Mouse (Mus musculus): ENCODE measurements around the gene Olfr945. TPM values are rescaled to one million over a fixed set of nuclear protein-coding genes. Genes with fewer than 3 reads are reported as not detected.

Gene Olfr945
- not detected for polyA plus RNA-seq (2014; fragmentation: Illumina TruSeq; extraction: RNeasy Lipid Tissue Mini Kit (QIAGEN cat#74804); ENCODE audit: low read depth, low replicate concordance)

GRCm38 (mm10) chr9:39276718-39277117 is at the start of gene Olfr945:
Gene Olfr945 (minus strand): TSS chr9:39276818.

GRCm38 (mm10) chr9:39325945-39326344 is 49.3 kb upstream of the Olfr945 start, which contains the start of gene Olfr948:
Gene Olfr948 (minus strand): TSS chr9:39326045.

GRCm38 (mm10) chr9:39249894-39250293 is 26.7 kb downstream of the Olfr945 start, which contains the start of gene Olfr1537:
Gene Olfr1537 (minus strand): TSS chr9:39249994.

Other genes with a start within 250 kb of the Olfr945 start
- not detected for gene Olfr937, start 211.9 kb downstream of the Olfr945 start, polyA plus RNA-seq (2014; fragmentation: Illumina TruSeq; extraction: RNeasy Lipid Tissue Mini Kit (QIAGEN cat#74804); ENCODE audit: low read depth, low replicate concordance)
- not detected for gene Olfr938, start 197.9 kb downstream of the Olfr945 start, polyA plus RNA-seq (2014; fragmentation: Illumina TruSeq; extraction: RNeasy Lipid Tissue Mini Kit (QIAGEN cat#74804); ENCODE audit: low read depth, low replicate concordance)
- not detected for gene Olfr27, start 148.7 kb downstream of the Olfr945 start, polyA plus RNA-seq (2014; fragmentation: Illumina TruSeq; extraction: RNeasy Lipid Tissue Mini Kit (QIAGEN cat#74804); ENCODE audit: low read depth, low replicate concordance)
- not detected for gene Olfr943, start 110.5 kb downstream of the Olfr945 start, polyA plus RNA-seq (2014; fragmentation: Illumina TruSeq; extraction: RNeasy Lipid Tissue Mini Kit (QIAGEN cat#74804); ENCODE audit: low read depth, low replicate concordance)
- not detected for gene Olfr944, start 74.9 kb downstream of the Olfr945 start, polyA plus RNA-seq (2014; fragmentation: Illumina TruSeq; extraction: RNeasy Lipid Tissue Mini Kit (QIAGEN cat#74804); ENCODE audit: low read depth, low replicate concordance)
- not detected for gene Olfr1537, start 26.8 kb downstream of the Olfr945 start, polyA plus RNA-seq (2014; fragmentation: Illumina TruSeq; extraction: RNeasy Lipid Tissue Mini Kit (QIAGEN cat#74804); ENCODE audit: low read depth, low replicate concordance)
- not detected for gene Olfr948, start 49.2 kb upstream of the Olfr945 start, polyA plus RNA-seq (2014; fragmentation: Illumina TruSeq; extraction: RNeasy Lipid Tissue Mini Kit (QIAGEN cat#74804); ENCODE audit: low read depth, low replicate concordance)
- not detected for gene Olfr951, start 110.6 kb upstream of the Olfr945 start, polyA plus RNA-seq (2014; fragmentation: Illumina TruSeq; extraction: RNeasy Lipid Tissue Mini Kit (QIAGEN cat#74804); ENCODE audit: low read depth, low replicate concordance)
- not detected for gene Olfr952, start 150.3 kb upstream of the Olfr945 start, polyA plus RNA-seq (2014; fragmentation: Illumina TruSeq; extraction: RNeasy Lipid Tissue Mini Kit (QIAGEN cat#74804); ENCODE audit: low read depth, low replicate concordance)
- gene Olfr954, start 179.9 kb upstream of the Olfr945 start, polyA plus RNA-seq (2014; fragmentation: Illumina TruSeq; extraction: RNeasy Lipid Tissue Mini Kit (QIAGEN cat#74804); ENCODE audit: low read depth, low replicate concordance), result not detected
- not detected for gene Olfr955, start 195.1 kb upstream of the Olfr945 start, polyA plus RNA-seq (2014; fragmentation: Illumina TruSeq; extraction: RNeasy Lipid Tissue Mini Kit (QIAGEN cat#74804); ENCODE audit: low read depth, low replicate concordance)
- gene Olfr44, start 217.2 kb upstream of the Olfr945 start, polyA plus RNA-seq (2014; fragmentation: Illumina TruSeq; extraction: RNeasy Lipid Tissue Mini Kit (QIAGEN cat#74804); ENCODE audit: low read depth, low replicate concordance), result not detected
- gene Olfr957, start 239.0 kb upstream of the Olfr945 start, polyA plus RNA-seq (2014; fragmentation: Illumina TruSeq; extraction: RNeasy Lipid Tissue Mini Kit (QIAGEN cat#74804); ENCODE audit: low read depth, low replicate concordance), result not detected

All from adipose tissue, adult 10 weeks (tissue).